Mouse (Mus musculus): Measurements from ENCODE around the gene Amotl1. TPM values are rescaled to one million over a fixed set of nuclear protein-coding genes. Genes with fewer than 3 reads are reported as not detected.

Gene Amotl1
- polyA plus RNA-seq, 1 experiment from 2014 or later, result 1.6 TPM

- Histone ChIP-seq H3K4me1 (ENCODE audit: insufficient read depth) (no peaks in the 10 kb centered on the region), H3K9ac (replicated peaks) (no peak overlapping the region), H3K4me2 (ENCODE audit: low read depth, low read length) (no peak overlapping the region), H3K36me3 (replicated peaks; ENCODE audit: insufficient read depth, low read length) (no peaks in the 10 kb centered on the region), H3K4me3 (ENCODE audit: low read depth, low read length) (no peak overlapping the region), H3K27ac (ENCODE audit: low read depth) (no peak overlapping the region), H3K27me3 (ENCODE audit: insufficient read depth, low read length) (no peaks in the 10 kb centered on the region), H3K9me3 (ENCODE audit: low read length) (no peaks in the 10 kb centered on the region)
- WGBS (ENCODE audit: insufficient replicate concordance), result 75% methylated on average over 9 of the region's 9 CpGs
- no peak for DNase-seq
- TF ChIP-seq CTCF (IDR thresholded peaks at IDR 0.05; ENCODE audit: low read depth) (no peak), EP300 (IDR thresholded peaks at IDR 0.05; ENCODE audit: low read depth) (no peak)
- ATAC-seq, result no peak
These were observed 109.9 kb downstream of the Amotl1 start for GRCm38 (mm10) chr9:14534833-14535456.

GRCm38 (mm10) chr9:14533659-14534058, 111.2 kb downstream of the Amotl1 start:
- Histone ChIP-seq H3K36me3 (replicated peaks; ENCODE audit: insufficient read depth, low read length) (no peaks in the 10 kb centered on the region), H3K9ac (replicated peaks) (no peak overlapping the region), H3K4me3 (ENCODE audit: low read depth, low read length) (no peak overlapping the region), H3K4me1 (ENCODE audit: insufficient read depth) (no peaks in the 10 kb centered on the region), H3K4me2 (ENCODE audit: low read depth, low read length) (no peak overlapping the region), H3K27ac (ENCODE audit: low read depth) (no peak overlapping the region), H3K27me3 (ENCODE audit: insufficient read depth, low read length) (no peaks in the 10 kb centered on the region), H3K9me3 (ENCODE audit: low read length) (no peaks in the 10 kb centered on the region)
- WGBS (ENCODE audit: insufficient replicate concordance), result 72% methylated on average over 2 of the region's 2 CpGs
- no peak for ATAC-seq
- TF ChIP-seq CTCF (IDR thresholded peaks at IDR 0.05; ENCODE audit: low read depth) (no peak), EP300 (IDR thresholded peaks at IDR 0.05; ENCODE audit: low read depth) (no peak)
- no peak for DNase-seq

GRCm38 (mm10) chr9:14532283-14532682, 112.6 kb downstream of the Amotl1 start:
- Histone ChIP-seq H3K4me1 (ENCODE audit: insufficient read depth) (no peaks in the 10 kb centered on the region), H3K27me3 (ENCODE audit: insufficient read depth, low read length) (no peaks in the 10 kb centered on the region), H3K4me2 (ENCODE audit: low read depth, low read length) (no peak overlapping the region), H3K27ac (ENCODE audit: low read depth) (no peak overlapping the region), H3K36me3 (replicated peaks; ENCODE audit: insufficient read depth, low read length) (no peaks in the 10 kb centered on the region), H3K4me3 (ENCODE audit: low read depth, low read length) (no peak overlapping the region), H3K9ac (replicated peaks) (no peak overlapping the region), H3K9me3 (ENCODE audit: low read length) (no peaks in the 10 kb centered on the region)
- no peak for ATAC-seq
- no peak for TF ChIP-seq CTCF (IDR thresholded peaks at IDR 0.05; ENCODE audit: low read depth)
- TF ChIP-seq EP300 (IDR thresholded peaks at IDR 0.05; ENCODE audit: low read depth), result no peak
- 76% methylated on average over 3 of the region's 3 CpGs for WGBS (ENCODE audit: insufficient replicate concordance)
- no peak for DNase-seq

- 60% methylated on average over 5 of the region's 5 CpGs for WGBS (ENCODE audit: insufficient replicate concordance)
- 0 out of 2 replicates have a peak, but pooled peaks have one; percentile 29 for ATAC-seq
These were observed 114.9 kb downstream of the Amotl1 start for GRCm38 (mm10) chr9:14530004-14530403.

GRCm38 (mm10) chr9:14523408-14524043, 121.3 kb downstream of the Amotl1 start:
- Histone ChIP-seq H3K27me3 (ENCODE audit: insufficient read depth, low read length) (no peaks in the 10 kb centered on the region), H3K4me1 (ENCODE audit: insufficient read depth) (no peaks in the 10 kb centered on the region), H3K4me3 (ENCODE audit: low read depth, low read length) (no peak overlapping the region), H3K36me3 (replicated peaks; ENCODE audit: insufficient read depth, low read length) (no peaks in the 10 kb centered on the region), H3K4me2 (ENCODE audit: low read depth, low read length) (no peak overlapping the region), H3K9ac (replicated peaks) (no peak overlapping the region), H3K27ac (ENCODE audit: low read depth) (no peak overlapping the region), H3K9me3 (ENCODE audit: low read length) (no peaks in the 10 kb centered on the region)
- 6% methylated on average over 4 of the region's 4 CpGs for WGBS (ENCODE audit: insufficient replicate concordance)
- TF ChIP-seq CTCF (IDR thresholded peaks at IDR 0.05; ENCODE audit: low read depth) (peak; percentile 83), EP300 (IDR thresholded peaks at IDR 0.05; ENCODE audit: low read depth) (no peak)
- DNase-seq, result peak; percentile 65
- peak; percentile 58; the same call in 1 of the 2 replicates for ATAC-seq

More at GRCm38 (mm10) chr9:14530004-14530403, 114.9 kb downstream of the Amotl1 start:
- Histone ChIP-seq H3K4me3 (ENCODE audit: low read depth, low read length) (no peak overlapping the region), H3K4me1 (ENCODE audit: insufficient read depth) (no peaks in the 10 kb centered on the region), H3K9me3 (ENCODE audit: low read length) (no peaks in the 10 kb centered on the region), H3K36me3 (replicated peaks; ENCODE audit: insufficient read depth, low read length) (no peaks in the 10 kb centered on the region), H3K27me3 (ENCODE audit: insufficient read depth, low read length) (no peaks in the 10 kb centered on the region), H3K9ac (replicated peaks) (no peak overlapping the region), H3K4me2 (ENCODE audit: low read depth, low read length) (no peak overlapping the region), H3K27ac (ENCODE audit: low read depth) (no peak overlapping the region)
- TF ChIP-seq CTCF (IDR thresholded peaks at IDR 0.05; ENCODE audit: low read depth), result no peak
- TF ChIP-seq EP300 (IDR thresholded peaks at IDR 0.05; ENCODE audit: low read depth), result no peak
- DNase-seq, result peak; percentile 24

GRCm38 (mm10) chr9:14521695-14522094, 123.2 kb downstream of the Amotl1 start:
- ATAC-seq, result no peak
- TF ChIP-seq CTCF (IDR thresholded peaks at IDR 0.05; ENCODE audit: low read depth), result no peak
- no peak for TF ChIP-seq EP300 (IDR thresholded peaks at IDR 0.05; ENCODE audit: low read depth)
- Histone ChIP-seq H3K27ac (ENCODE audit: low read depth) (no peak overlapping the region), H3K4me3 (ENCODE audit: low read depth, low read length) (no peak overlapping the region), H3K9me3 (ENCODE audit: low read length) (no peaks in the 10 kb centered on the region), H3K9ac (replicated peaks) (no peak overlapping the region), H3K4me2 (ENCODE audit: low read depth, low read length) (no peak overlapping the region), H3K36me3 (replicated peaks; ENCODE audit: insufficient read depth, low read length) (no peaks in the 10 kb centered on the region), H3K4me1 (ENCODE audit: insufficient read depth) (no peaks in the 10 kb centered on the region), H3K27me3 (ENCODE audit: insufficient read depth, low read length) (no peaks in the 10 kb centered on the region)
- DNase-seq, result no peak
- WGBS (ENCODE audit: insufficient replicate concordance), result 35% methylated on average over 2 of the region's 2 CpGs

Data from liver, postnatal 0 days (tissue).